Mouse (Mus musculus) kidney, adult 2 months (tissue): ENCODE measurements around the gene Tfap4.

Source experiments
- CTCF ChIP-seq: fragments of 200-500 bp; conservative IDR thresholded peaks from 2 replicates; pipeline ENCODE4 v1.5.1; 2011; ENCODE audit warnings: low read depth, mild to moderate bottlenecking, control low read depth, low read length, moderate library complexity, mixed read lengths; ENCODE audit not compliant: insufficient read depth, insufficient read length
- POLR2A ChIP-seq: fragments of 200-500 bp; IDR thresholded peaks from one replicate; pipeline ENCODE4 v1.6.1; 2011; ENCODE audit warnings: low read depth, low read length, control low read depth

DNA sequence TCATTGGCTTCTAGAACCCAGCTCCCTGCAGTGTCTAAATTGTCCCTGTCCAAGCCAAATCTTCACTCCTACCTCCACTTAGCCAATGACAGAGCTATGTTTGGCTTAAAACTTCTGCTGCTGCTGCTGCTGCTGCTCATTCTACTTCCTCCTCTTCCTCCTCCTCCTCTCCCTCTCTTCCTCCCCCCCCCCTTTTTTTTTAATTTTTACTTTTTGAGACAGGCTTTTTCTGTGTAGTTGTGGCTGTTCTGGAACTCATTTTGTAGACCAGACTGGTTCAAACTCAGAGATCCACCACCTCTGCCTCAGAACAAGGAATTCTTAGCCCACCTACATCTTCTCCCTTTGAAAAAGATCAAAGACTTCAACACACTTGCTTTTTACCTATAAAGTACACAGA lies 57.1 kb downstream of the Tfap4 start:
- TF ChIP-seq CTCF (no peak), POLR2A (no peak)
